Mouse (Mus musculus): ENCODE measurements at regions not wholly inside any gene's neighbourhood (a gene's known extent, or its start where the extent isn't known, plus 50 kb on each side); places are given as distances from the start of the nearest gene placed in this dataset.

GRCm38 (mm10) chr6:37713411-37713810 lies 157.2 kb upstream of the Trim24 start:
- no peak for ATAC-seq (ENCODE audit: low FRiP score)
- WGBS = 88% methylated on average over 4 of the region's 4 CpGs

GRCm38 (mm10) chr6:37714223-37714928 lies 156.2 kb upstream of the Trim24 start:
- Histone ChIP-seq H3K4me1 (replicated peaks; ENCODE audit: control insufficient read depth, insufficient read depth, low read length) (0 out of 2 replicates have a peak, but pooled peaks cover 5% of the 10 kb centered on the region), H3K36me3 (replicated peaks; ENCODE audit: control insufficient read depth, insufficient read depth) (no peaks in the 10 kb centered on the region), H3K9me3 (ENCODE audit: control insufficient read depth, low read length) (0 out of 2 replicates have a peak, but pooled peaks cover 4% of the 10 kb centered on the region), H3K9ac (no peak overlapping the region), H3K27ac (no peak overlapping the region), H3K4me3 (replicated peaks; ENCODE audit: low read length) (no peak overlapping the region), H3K27me3 (ENCODE audit: control insufficient read depth, insufficient read depth, low read length) (no peaks in the 10 kb centered on the region), H3K4me2 (replicated peaks) (no peak overlapping the region)
- 12% methylated on average over 6 of the region's 6 CpGs for WGBS
- ATAC-seq (ENCODE audit: low FRiP score) (0 out of 2 replicates have a peak, but pooled peaks have one; percentile 21), DNase-seq (ENCODE audit: low spot score) (no peak)

More at GRCm38 (mm10) chr6:37713411-37713810, 157.2 kb upstream of the Trim24 start:
- 0 out of 2 replicates have a peak, but pooled peaks cover 4% of the 10 kb centered on the region for H3K9me3 ChIP-seq (ENCODE audit: control insufficient read depth, low read length)
- H3K4me1 ChIP-seq (replicated peaks; ENCODE audit: control insufficient read depth, insufficient read depth, low read length) = 0 out of 2 replicates have a peak, but pooled peaks cover 5% of the 10 kb centered on the region
- no peaks in the 10 kb centered on the region for H3K36me3 ChIP-seq (replicated peaks; ENCODE audit: control insufficient read depth, insufficient read depth)
- DNase-seq (ENCODE audit: low spot score) = no peak
- H3K27ac ChIP-seq = no peak overlapping the region
- no peaks in the 10 kb centered on the region for H3K27me3 ChIP-seq (ENCODE audit: control insufficient read depth, insufficient read depth, low read length)
- H3K4me3 ChIP-seq (replicated peaks; ENCODE audit: low read length) = no peak overlapping the region
- H3K4me2 ChIP-seq (replicated peaks) = no peak overlapping the region
- no peak overlapping the region for H3K9ac ChIP-seq

GRCm38 (mm10) chr6:37721736-37722135 lies 148.9 kb upstream of the Trim24 start:
- Histone ChIP-seq H3K4me2 (replicated peaks) (no peak overlapping the region), H3K4me3 (replicated peaks; ENCODE audit: low read length) (no peak overlapping the region), H3K27me3 (ENCODE audit: control insufficient read depth, insufficient read depth, low read length) (no peaks in the 10 kb centered on the region), H3K9me3 (ENCODE audit: control insufficient read depth, low read length) (no peaks in the 10 kb centered on the region), H3K4me1 (replicated peaks; ENCODE audit: control insufficient read depth, insufficient read depth, low read length) (no peaks in the 10 kb centered on the region), H3K9ac (no peak overlapping the region), H3K36me3 (replicated peaks; ENCODE audit: control insufficient read depth, insufficient read depth) (no peaks in the 10 kb centered on the region), H3K27ac (no peak overlapping the region)
- WGBS = 87% methylated on average over 1 of the region's 1 CpGs
- DNase-seq (ENCODE audit: low spot score) (no peak), ATAC-seq (ENCODE audit: low FRiP score) (no peak)

DNA sequence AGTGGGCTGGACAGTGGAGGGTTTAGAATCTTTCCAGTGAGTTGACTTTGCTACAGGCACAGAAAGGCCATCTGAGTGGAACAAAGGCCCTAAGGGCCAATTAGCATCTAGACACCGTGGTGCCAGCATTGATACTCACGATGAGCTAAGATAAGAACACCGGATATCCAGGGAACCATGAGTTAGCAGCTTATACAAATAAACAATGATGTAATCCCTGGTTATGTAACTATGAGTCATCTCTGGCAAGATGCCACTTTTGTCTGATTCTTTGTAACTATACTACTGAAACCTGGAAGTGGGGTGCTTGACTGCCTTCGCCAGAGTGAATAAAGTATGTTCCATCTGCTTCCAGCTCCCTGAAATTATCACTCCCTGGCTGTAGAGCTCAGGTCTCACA lies 147.3 kb upstream of the Trim24 start:
- Histone ChIP-seq H3K4me3 (replicated peaks; ENCODE audit: low read length) (no peak overlapping the region), H3K9ac (no peak overlapping the region), H3K36me3 (replicated peaks; ENCODE audit: control insufficient read depth, insufficient read depth) (no peaks in the 10 kb centered on the region), H3K4me2 (replicated peaks) (no peak overlapping the region), H3K9me3 (ENCODE audit: control insufficient read depth, low read length) (no peaks in the 10 kb centered on the region), H3K4me1 (replicated peaks; ENCODE audit: control insufficient read depth, insufficient read depth, low read length) (no peaks in the 10 kb centered on the region), H3K27me3 (ENCODE audit: control insufficient read depth, insufficient read depth, low read length) (no peaks in the 10 kb centered on the region), H3K27ac (no peak overlapping the region)
- no peak for ATAC-seq (ENCODE audit: low FRiP score)
- 75% methylated on average over 4 of the region's 4 CpGs for WGBS
- peak; percentile 57 for DNase-seq (ENCODE audit: low spot score)

- 93% methylated on average over 5 of the region's 5 CpGs for WGBS
- Histone ChIP-seq H3K9me3 (ENCODE audit: control insufficient read depth, low read length) (no peaks in the 10 kb centered on the region), H3K9ac (no peak overlapping the region), H3K4me3 (replicated peaks; ENCODE audit: low read length) (no peak overlapping the region), H3K36me3 (replicated peaks; ENCODE audit: control insufficient read depth, insufficient read depth) (no peaks in the 10 kb centered on the region), H3K27me3 (ENCODE audit: control insufficient read depth, insufficient read depth, low read length) (no peaks in the 10 kb centered on the region), H3K4me2 (replicated peaks) (no peak overlapping the region), H3K27ac (no peak overlapping the region), H3K4me1 (replicated peaks; ENCODE audit: control insufficient read depth, insufficient read depth, low read length) (no peaks in the 10 kb centered on the region)
- ATAC-seq (ENCODE audit: low FRiP score) = no peak
- no peak for DNase-seq (ENCODE audit: low spot score)
Measured at GRCm38 (mm10) chr6:37724240-37724639, 146.4 kb upstream of the Trim24 start.

DNA sequence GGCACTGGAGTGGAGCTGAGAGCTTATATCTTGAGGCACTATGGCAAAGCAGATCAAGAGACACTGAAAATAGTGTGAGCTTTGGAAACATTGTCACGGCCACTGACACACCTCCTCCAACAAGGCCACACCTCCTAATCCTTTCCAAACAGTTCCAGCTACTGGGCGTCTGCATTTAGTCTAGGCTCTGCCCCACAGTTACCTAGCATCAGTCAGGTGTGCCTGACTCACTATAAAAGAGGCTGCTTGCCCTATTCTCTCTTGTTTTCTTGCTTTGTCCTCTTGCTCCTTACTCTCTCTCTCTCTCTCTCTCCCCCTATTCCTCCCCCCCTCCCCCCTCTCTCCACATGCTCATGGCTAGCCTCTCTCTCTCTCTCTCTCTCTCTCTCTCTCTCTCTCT lies 142.0 kb upstream of the Trim24 start:
- Histone ChIP-seq H3K4me1 (replicated peaks; ENCODE audit: control insufficient read depth, insufficient read depth, low read length) (no peaks in the 10 kb centered on the region; the same call in 1 of the 2 replicates), H3K9ac (no peak overlapping the region), H3K27me3 (ENCODE audit: control insufficient read depth, insufficient read depth, low read length) (no peaks in the 10 kb centered on the region), H3K36me3 (replicated peaks; ENCODE audit: control insufficient read depth, insufficient read depth) (no peaks in the 10 kb centered on the region), H3K9me3 (ENCODE audit: control insufficient read depth, low read length) (no peaks in the 10 kb centered on the region), H3K4me2 (replicated peaks) (no peak overlapping the region), H3K27ac (no peak overlapping the region), H3K4me3 (replicated peaks; ENCODE audit: low read length) (no peak overlapping the region)
- ATAC-seq (ENCODE audit: low FRiP score) (no peak), DNase-seq (ENCODE audit: low spot score) (no peak)
- WGBS = 93% methylated on average over 2 of the region's 2 CpGs

DNA sequence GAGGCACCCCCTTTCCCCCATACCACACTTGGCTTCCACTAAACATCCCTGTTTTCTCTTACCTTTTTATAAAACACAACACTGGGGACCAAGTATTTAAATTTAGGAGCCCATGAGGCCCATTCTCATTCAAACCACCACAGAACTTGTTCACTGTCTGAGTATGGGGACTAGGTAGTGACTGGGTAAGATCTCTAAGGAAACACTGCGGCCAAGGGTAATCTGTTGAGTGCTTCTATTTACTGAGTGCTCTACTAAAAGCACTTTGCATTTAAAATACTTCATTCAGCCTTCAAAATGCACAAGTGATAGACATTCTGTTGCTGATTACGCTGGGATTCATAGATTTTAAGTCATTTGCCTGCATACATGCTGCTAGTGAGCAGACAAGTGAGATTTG lies 141.4 kb upstream of the Trim24 start:
- 89% methylated on average over 2 of the region's 2 CpGs for WGBS
- ATAC-seq (ENCODE audit: low FRiP score) = no peak

GRCm38 (mm10) chr6:37730500-37731239 lies 139.9 kb upstream of the Trim24 start:
- no peak overlapping the region for H3K9ac ChIP-seq
- H3K36me3 ChIP-seq (replicated peaks; ENCODE audit: control insufficient read depth, insufficient read depth) = no peaks in the 10 kb centered on the region
- H3K4me3 ChIP-seq (replicated peaks; ENCODE audit: low read length) = no peak overlapping the region
- no peaks in the 10 kb centered on the region for H3K9me3 ChIP-seq (ENCODE audit: control insufficient read depth, low read length)
- WGBS = 77% methylated on average over 8 of the region's 8 CpGs
- H3K4me1 ChIP-seq (replicated peaks; ENCODE audit: control insufficient read depth, insufficient read depth, low read length) = no peaks in the 10 kb centered on the region; the same call in 1 of the 2 replicates
- H3K27ac ChIP-seq = no peak overlapping the region
- no peaks in the 10 kb centered on the region for H3K27me3 ChIP-seq (ENCODE audit: control insufficient read depth, insufficient read depth, low read length)
- DNase-seq (ENCODE audit: low spot score) (no peak), ATAC-seq (ENCODE audit: low FRiP score) (no peak)
- no peak overlapping the region for H3K4me2 ChIP-seq (replicated peaks)

More for the DNA sequence above, 141.4 kb upstream of the Trim24 start:
- Histone ChIP-seq H3K4me2 (replicated peaks) (no peak overlapping the region), H3K9me3 (ENCODE audit: control insufficient read depth, low read length) (no peaks in the 10 kb centered on the region), H3K4me3 (replicated peaks; ENCODE audit: low read length) (no peak overlapping the region), H3K9ac (no peak overlapping the region), H3K27me3 (ENCODE audit: control insufficient read depth, insufficient read depth, low read length) (no peaks in the 10 kb centered on the region), H3K4me1 (replicated peaks; ENCODE audit: control insufficient read depth, insufficient read depth, low read length) (no peaks in the 10 kb centered on the region; the same call in 1 of the 2 replicates), H3K36me3 (replicated peaks; ENCODE audit: control insufficient read depth, insufficient read depth) (no peaks in the 10 kb centered on the region), H3K27ac (no peak overlapping the region)
- no peak for DNase-seq (ENCODE audit: low spot score)

GRCm38 (mm10) chr6:37732385-37732784 lies 138.2 kb upstream of the Trim24 start:
- ATAC-seq (ENCODE audit: low FRiP score) = peak; percentile 43; the same call in 1 of the 2 replicates
- no peaks in the 10 kb centered on the region for H3K9me3 ChIP-seq (ENCODE audit: control insufficient read depth, low read length)
- H3K4me1 ChIP-seq (replicated peaks; ENCODE audit: control insufficient read depth, insufficient read depth, low read length) = no peaks in the 10 kb centered on the region; the same call in 1 of the 2 replicates
- no peak overlapping the region for H3K4me2 ChIP-seq (replicated peaks)
- no peak overlapping the region for H3K4me3 ChIP-seq (replicated peaks; ENCODE audit: low read length)
- no peaks in the 10 kb centered on the region for H3K36me3 ChIP-seq (replicated peaks; ENCODE audit: control insufficient read depth, insufficient read depth)
- no peak overlapping the region for H3K9ac ChIP-seq
- H3K27ac ChIP-seq = no peak overlapping the region
- DNase-seq (ENCODE audit: low spot score) = peak; percentile 71
- no peaks in the 10 kb centered on the region for H3K27me3 ChIP-seq (ENCODE audit: control insufficient read depth, insufficient read depth, low read length)
- WGBS = 31% methylated on average over 10 of the region's 10 CpGs
